Mouse (Mus musculus) testis, adult 2 months (tissue): ENCODE measurements around the gene 1810010D01Rik. TPM values are rescaled to one million over a fixed set of nuclear protein-coding genes. Genes with fewer than 3 reads are reported as not detected.

Source experiments
- H3K27ac ChIP-seq: fragments of 200-500 bp; 2 replicates; pipeline ENCODE4 v1.5.1; 2012; ENCODE audit warnings: low read depth, low read length; ENCODE audit not compliant: control insufficient read depth, insufficient read depth
- H3K27me3 ChIP-seq: fragments of 200-500 bp; 2 replicates; pipeline ENCODE4 v1.6.1; 2012; ENCODE audit warnings: mild to moderate bottlenecking, low read length, moderate library complexity; ENCODE audit not compliant: control insufficient read depth, insufficient read depth
- H3K36me3 ChIP-seq: fragments of 200-500 bp; 2 replicates; pipeline ENCODE4 v1.6.1; 2012; ENCODE audit warnings: mild to moderate bottlenecking, low read length; ENCODE audit not compliant: control insufficient read depth, insufficient read depth
- H3K4me1 ChIP-seq: fragments of 200-500 bp; 2 replicates; pipeline ENCODE4 v1.6.1; 2012; ENCODE audit warnings: low read length; ENCODE audit not compliant: control insufficient read depth, insufficient read depth
- H3K4me3 ChIP-seq: fragments of 200-500 bp; 2 replicates; pipeline ENCODE4 v1.5.1; 2012; ENCODE audit warnings: low read depth, mild to moderate bottlenecking, low read length, moderate library complexity, mixed read lengths; ENCODE audit not compliant: control insufficient read depth
- CTCF ChIP-seq: fragments of 200-500 bp; IDR thresholded peaks from 2 replicates; pipeline ENCODE4 v1.5.1; 2012; ENCODE audit warnings: low read depth, mild to moderate bottlenecking, inconsistent platforms, low read length, moderate library complexity; ENCODE audit not compliant: control insufficient read depth, insufficient read depth, insufficient replicate concordance
- POLR2A ChIP-seq: fragments of 200-500 bp; IDR thresholded peaks from 2 replicates; pipeline ENCODE4 v1.6.1; 2012; ENCODE audit warnings: low read depth, mild to moderate bottlenecking, inconsistent platforms, low read length, moderate library complexity; ENCODE audit not compliant: control insufficient read depth
- polyA plus RNA-seq: library from polyadenylated mRNA; depleted of rRNA; stranded (reverse); fragments of >200 nt; gene quantifications from 2 replicates; pipeline ENCODE4 v1.2.3, GENCODE M21; 2012; rRNA removed

1810010D01Rik gene
- polyA plus RNA-seq, 1 experiment = 0.40 TPM

- Histone ChIP-seq H3K27me3 (no peaks in the 10 kb centered on the region), H3K27ac (no peak overlapping the region), H3K4me3 (no peak overlapping the region), H3K4me1 (no peaks in the 10 kb centered on the region), H3K36me3 (no peaks in the 10 kb centered on the region)
- no peak for TF ChIP-seq POLR2A
- no peak for TF ChIP-seq CTCF
Observed at GRCm38 (mm10) chr7:145159283-145160240, 48.4 kb downstream of the 1810010D01Rik start.

Other genes starting within 250 kb of the 1810010D01Rik start
- 15.3 and 16.8 TPM in 2 replicates for gene Tpcn2, start 75.9 kb upstream of the 1810010D01Rik start, polyA plus RNA-seq
- 1.1 and 1.2 TPM in 2 replicates for gene Mrgprf, start 92.7 kb upstream of the 1810010D01Rik start, polyA plus RNA-seq
- gene Mrgprd, start 106.7 kb upstream of the 1810010D01Rik start, polyA plus RNA-seq = not detected in 2 replicates